Mouse (Mus musculus): ENCODE results near the gene Farp2.
"Not testable (repeated sequence)": the region's sequence is repeated elsewhere in the genome, so short reads cannot be mapped to it uniquely, and the experiment has no call there.

Farp2 gene

DNA sequence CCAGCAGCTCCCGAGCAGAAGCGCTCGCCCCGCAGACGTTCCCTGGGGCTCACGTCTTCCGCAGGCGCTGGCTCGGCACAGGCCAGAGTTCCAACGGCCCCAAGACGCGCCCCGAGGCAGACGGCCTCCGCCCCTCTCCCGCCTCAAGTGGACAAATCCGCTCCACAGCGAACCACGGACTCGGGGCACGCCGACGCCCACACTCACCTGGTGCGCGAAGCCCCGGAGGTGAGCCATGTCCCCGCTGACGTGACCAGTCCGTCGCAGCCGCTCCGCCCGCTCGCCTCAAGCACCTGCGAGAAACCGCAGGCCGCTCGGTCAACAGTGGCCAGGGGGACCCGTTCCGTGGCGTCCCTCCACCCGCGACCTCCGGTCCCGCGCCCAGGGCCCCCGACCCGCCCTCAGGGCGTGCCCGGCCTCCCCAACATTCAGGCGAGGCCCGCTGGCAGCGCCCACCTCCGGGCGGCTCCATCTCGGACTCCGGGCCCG lies 123.3 kb downstream of the Farp2 start:
- DNase-seq (ENCODE audit: low read depth, low spot score): no peak

GRCm38 (mm10) chr1:93635580-93636192 lies 123.8 kb downstream of the Farp2 start:
- DNase-seq (ENCODE audit: low read depth, low spot score): peak; percentile 99

DNA sequence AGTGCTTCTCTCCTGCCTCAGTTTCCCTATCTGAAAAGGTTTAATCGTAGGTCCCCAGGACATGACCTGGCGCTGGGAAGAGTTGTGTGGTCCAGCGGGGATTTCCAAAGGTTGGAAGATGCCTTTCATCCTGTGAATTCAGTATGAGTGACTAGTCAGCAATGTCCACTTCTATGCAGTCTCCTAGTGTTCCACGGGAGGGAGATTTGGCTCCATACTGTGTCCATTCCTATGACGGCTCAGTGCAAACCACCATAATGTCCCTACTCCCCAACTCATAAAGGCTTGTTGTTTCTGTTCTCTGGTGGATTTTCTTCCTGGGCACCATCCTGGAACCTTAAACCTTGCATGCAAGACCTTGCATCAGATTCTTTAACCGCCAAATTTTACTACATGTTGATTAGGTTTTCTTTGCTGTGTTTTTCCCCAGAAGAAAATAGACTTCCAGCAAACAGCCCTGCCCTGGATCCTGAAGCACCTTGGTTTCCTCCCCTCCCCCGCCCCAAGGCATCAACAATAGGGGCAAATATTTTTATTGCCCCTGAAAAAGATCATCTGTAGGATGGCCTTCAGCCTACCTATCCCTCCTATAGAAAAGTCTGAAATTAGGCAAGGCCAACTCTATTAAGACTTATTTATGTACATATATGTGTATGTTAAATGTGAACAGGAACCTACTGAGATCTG lies 124.5 kb downstream of the Farp2 start:
- DNase-seq (ENCODE audit: low read depth, low spot score): no peak

GRCm38 (mm10) chr1:93641978-93642377 lies 130.1 kb downstream of the Farp2 start:
- no peak for DNase-seq (ENCODE audit: low read depth, low spot score)

- DNase-seq (ENCODE audit: low read depth, low spot score): no peak
Measured at GRCm38 (mm10) chr1:93642692-93643091, 130.8 kb downstream of the Farp2 start.

- no peak for DNase-seq (ENCODE audit: low read depth, low spot score)
Measured at GRCm38 (mm10) chr1:93649604-93650172, 137.8 kb downstream of the Farp2 start.

GRCm38 (mm10) chr1:93654275-93654674 lies 142.4 kb downstream of the Farp2 start:
- no peak for DNase-seq (ENCODE audit: low read depth, low spot score)

- no peak for DNase-seq (ENCODE audit: low read depth, low spot score)
Measured at GRCm38 (mm10) chr1:93654798-93655197, 142.9 kb downstream of the Farp2 start.

DNA sequence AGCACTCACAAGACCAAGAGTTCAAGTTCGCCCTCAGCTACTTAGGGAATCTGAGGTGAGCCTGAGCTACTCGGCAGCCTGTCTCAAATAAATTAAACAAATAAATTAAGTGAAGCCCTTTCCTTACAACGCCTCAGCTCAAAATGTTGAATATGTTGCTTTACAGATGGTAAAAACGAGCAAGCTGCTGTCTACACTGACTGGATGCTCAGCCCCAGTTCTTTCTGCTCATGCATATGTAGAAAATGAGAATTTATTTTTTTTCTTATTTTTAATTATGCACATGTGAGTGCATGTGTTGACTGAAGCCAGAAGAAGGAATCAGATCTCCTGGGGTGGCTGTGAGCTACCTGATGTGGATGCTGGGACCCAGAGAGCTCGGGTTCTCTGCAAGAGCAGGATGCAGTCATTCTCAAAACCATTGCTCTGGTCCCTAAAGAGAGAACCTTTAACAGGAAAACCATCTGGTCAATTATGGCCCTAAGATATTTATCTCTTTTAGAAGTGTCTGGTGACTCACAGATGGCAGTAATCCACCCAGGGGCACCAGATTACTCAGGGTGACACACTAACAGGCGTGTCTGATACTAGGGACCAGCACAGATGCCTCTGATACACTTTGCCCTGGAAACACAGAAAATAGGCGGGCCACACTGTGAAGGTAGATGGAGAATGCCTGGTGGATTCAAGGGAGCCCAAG lies 144.6 kb downstream of the Farp2 start:
- no peak for DNase-seq (ENCODE audit: low read depth, low spot score)

DNA sequence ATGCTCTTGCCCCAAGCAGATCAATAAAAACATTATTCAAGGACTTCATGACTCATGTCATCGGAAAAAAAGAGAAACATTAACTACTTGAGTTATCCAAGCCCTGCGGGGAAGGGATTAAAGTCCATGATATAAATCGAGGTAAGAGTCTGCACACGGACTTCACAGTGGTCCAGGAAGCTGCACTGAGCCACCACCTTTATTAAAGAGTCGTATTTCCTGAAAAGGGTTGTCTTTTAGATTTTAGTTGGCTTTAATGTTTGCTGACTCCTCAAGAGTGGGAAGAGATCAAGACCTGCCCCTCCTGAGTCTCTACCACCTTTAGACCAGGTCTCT lies 145.1 kb downstream of the Farp2 start:
- no peak for DNase-seq (ENCODE audit: low read depth, low spot score)

GRCm38 (mm10) chr1:93658559-93658958 lies 146.7 kb downstream of the Farp2 start, which contains the start of gene Stk25:
Gene Stk25 (minus strand): TSS chr1:93658659.
- DNase-seq (ENCODE audit: low read depth, low spot score): not testable (repeated sequence)

GRCm38 (mm10) chr1:93667760-93668400 lies 156.0 kb downstream of the Farp2 start:
- DNase-seq (ENCODE audit: low read depth, low spot score): peak; percentile 49

DNA sequence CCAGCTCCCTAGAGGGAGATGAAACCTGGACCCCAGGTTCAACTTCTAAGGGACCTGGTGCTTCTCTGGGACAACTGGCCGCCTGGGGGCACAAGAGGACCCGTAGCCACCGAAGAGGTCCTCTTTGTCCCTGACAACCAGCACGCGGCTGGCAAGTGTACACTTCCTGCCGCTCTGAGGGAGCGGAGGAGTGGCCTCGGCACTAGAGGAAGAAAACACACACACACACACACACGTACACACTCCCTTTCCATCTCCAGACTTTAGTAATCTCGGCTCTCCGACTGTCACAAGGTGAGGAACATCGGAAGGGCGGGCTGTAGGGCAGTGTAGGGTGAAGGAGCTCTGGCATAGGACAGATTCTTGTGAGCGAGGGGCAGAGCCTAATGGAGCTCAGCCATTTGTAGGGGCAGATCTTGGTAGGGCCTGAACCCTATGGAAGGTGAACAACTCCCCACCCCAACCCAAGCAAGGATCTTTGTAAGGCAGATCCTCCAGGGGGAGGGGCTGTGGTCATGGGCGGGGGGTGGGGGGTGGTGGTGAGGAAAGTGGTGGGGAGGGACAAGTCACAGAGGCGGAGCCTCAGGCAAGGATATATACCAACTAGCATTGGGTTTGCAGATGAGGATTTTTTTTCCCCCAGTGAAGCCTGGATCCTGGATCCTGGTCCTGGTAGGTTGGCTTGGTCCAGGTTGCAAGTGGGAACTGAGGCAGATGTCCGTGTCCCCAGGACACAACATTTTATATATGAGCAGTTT lies 157.1 kb downstream of the Farp2 start:
- peak; percentile 77 for DNase-seq (ENCODE audit: low read depth, low spot score)

DNA sequence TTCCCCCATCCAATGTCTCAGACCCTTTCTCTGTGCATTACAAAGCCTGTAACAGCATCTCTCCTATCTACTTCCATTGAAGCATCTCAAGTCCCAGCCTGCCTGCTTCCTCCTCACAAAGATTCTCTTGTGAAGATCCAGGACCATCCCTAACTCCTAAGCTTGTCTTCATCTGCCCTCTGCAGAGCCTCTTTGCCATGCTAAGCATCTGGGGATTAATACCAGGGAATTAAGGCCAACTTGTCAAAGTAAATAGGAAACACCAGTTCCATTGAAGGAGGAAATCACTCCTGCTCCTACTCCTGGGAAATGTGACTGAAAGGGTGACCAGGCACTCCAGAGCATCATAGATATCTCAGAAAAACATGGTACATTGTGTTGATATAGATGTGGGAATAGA lies 158.1 kb downstream of the Farp2 start:
- DNase-seq (ENCODE audit: low read depth, low spot score): no peak

Measured in CD4-positive helper T cell, adult 2 months (primary cell).